Mouse (Mus musculus): ENCODE measurements around the gene Trp53i11.

DNA sequence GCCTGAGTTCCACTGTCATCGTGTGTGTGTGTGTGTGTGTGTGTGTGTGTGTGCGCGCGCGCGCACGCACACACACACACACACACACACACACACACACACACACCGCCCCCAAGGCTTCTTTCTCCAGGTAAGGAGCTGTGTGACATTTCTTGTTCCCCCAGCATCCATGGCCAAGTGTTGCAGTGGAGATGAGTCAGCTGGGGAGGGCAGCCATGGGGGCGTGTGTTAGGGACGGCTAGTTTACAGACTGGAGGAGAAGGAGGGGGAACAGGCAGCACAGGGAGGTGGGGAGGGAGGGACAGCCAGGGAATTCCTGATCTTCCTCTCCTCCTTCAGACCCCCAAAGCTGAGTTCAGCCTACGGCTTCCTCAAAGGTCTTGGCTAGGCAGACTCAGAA is 4.5 kb upstream of the Trp53i11 start:
- TF ChIP-seq GATA1 (IDR thresholded peaks at IDR 0.05; ENCODE audit: borderline replicate concordance, low read length) (no peak), CTCF (IDR thresholded peaks at IDR 0.05; ENCODE audit: low read depth, low read length) (no peak), POLR2AphosphoS5 (IDR thresholded peaks at IDR 0.05; ENCODE audit: insufficient replicate concordance, low read depth, low read length) (no peak)

Measured in G1E (cell line).